Mouse (Mus musculus) adrenal gland (tissue): ENCODE measurements at regions not wholly inside any gene's neighbourhood (a gene's known extent, or its start where the extent isn't known, plus 50 kb on each side); places are given as distances from the start of the nearest gene placed in this dataset.

Experiments used
- intact Hi-C: fragments of 180-260 bp; cut with DNase I; formaldehyde crosslinking; loops from one replicate; pipeline ENCODE4 v1.15.1; 2025

DNA sequence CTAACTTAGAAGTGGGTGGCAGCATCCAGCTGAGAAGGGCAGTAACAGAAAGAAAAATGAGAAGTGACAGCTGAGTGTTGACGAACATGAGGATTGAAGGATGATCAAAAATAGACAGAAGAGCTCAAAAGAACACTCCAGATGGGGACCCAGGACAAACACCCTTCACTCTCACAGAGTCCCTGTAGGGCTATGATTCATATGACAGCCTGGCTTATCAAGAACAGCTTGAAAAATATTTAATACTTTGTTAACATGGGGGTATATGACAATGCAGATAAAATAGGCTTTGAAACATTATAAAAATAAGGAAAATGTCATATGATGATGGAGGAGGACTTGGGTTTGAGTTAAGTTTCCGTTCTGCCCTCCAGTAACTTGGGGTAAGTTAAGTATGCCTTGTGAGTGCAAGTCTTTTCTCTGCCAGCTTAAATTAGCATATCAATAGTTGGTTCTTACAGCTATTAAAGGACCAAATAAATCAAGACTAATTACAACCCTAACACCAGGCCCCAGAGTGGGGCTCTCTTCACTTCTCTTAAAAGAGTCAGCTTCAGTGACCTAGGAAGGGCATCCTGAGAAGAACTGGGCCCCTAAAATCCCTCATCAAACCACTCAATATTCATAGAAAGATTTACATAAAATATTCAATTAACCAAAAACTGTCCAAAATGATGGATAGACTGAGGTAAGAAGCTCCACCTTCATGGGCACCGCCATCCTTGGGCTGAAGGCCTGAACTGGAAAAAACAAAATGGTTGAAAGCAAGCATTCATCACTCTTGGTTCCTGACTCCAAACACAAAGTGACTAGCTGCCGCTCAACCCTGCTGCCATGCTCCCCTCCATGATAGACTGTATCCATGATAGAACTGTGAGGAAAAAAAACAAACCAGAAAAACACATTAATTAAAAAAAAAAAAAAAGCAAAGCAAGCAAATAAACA is 198.6 kb upstream of the Gcfc2 start:
- intact Hi-C loops, result no loop called here

GRCm38 (mm10) chr6:81731631-81732030 is 191.8 kb upstream of the Gcfc2 start:
- intact Hi-C loops, result no loop called here

GRCm38 (mm10) chr6:81733527-81733926 is 189.9 kb upstream of the Gcfc2 start:
- intact Hi-C loops, result no loop called here

- intact Hi-C loops, result no loop called here
Observed at GRCm38 (mm10) chr6:81738466-81738865, 185.0 kb upstream of the Gcfc2 start.

DNA sequence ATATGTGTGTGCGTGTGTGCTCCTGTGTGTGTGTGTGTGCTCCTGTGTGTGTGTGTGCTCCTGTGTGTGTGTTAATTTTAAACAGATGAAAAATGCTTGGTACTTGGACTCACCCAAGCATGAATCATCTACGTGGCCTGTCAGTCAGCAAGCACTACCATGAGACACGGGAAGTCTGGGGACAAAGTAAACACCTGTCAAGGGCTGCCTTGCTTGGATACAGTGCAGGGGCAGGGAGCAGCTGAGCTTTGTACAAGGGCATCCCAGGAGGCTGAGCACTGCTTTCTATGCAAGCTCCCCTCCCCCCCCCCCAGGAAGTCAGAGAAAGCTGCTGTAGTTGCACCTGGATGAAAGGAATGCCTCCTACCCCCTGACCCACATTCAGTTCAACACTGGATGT is 173.8 kb upstream of the Gcfc2 start:
- intact Hi-C loops, result no loop called here

DNA sequence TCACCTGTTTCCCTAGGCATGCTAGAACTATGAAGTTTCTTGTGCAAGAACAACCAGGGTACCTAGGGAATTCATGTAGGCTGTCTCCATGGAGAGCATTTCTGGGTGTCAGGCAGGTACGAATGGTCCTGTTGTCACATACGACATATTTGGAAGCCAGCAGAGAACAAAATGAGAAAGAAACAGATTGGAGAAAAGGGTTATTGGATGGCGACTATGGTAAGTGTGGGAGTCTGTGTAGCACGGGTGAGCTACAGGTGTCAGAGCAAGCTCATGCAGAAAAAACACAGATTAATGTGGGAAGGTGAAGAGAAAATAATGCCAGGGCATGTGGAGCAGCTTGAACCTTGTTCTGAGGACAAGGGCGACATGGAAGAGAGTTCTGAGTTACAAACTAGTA is 171.8 kb upstream of the Gcfc2 start:
- intact Hi-C loops, result no loop called here

- intact Hi-C loops, result no loop called here
Observed at GRCm38 (mm10) chr6:81756242-81756641, 167.2 kb upstream of the Gcfc2 start.

- intact Hi-C loops, result no loop called here
Observed at GRCm38 (mm10) chr6:81758876-81759275, 164.6 kb upstream of the Gcfc2 start.

DNA sequence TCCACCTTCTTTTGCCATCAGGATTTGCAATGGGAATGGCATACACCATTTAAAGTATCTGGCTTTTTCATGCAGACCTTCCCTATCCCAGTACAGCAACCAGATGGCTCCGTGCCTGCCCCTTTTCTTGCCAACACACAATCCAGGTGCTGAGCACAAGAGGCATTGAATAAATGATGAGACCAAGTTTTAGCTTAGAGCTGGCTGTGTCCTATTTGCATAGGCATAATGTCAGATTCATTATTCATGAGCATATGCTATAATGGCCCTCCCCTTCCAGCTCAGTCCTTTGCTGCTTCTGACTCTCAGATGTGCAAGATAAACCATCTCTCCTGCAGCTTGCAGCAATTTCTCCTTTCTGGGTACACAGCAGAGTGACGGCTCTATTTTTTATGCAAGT is 163.3 kb upstream of the Gcfc2 start:
- intact Hi-C loops, result loop anchor here (10.0 kb wide), 1 partner anchor 105 kb away; no protein-coding TSS in a partner anchor

DNA sequence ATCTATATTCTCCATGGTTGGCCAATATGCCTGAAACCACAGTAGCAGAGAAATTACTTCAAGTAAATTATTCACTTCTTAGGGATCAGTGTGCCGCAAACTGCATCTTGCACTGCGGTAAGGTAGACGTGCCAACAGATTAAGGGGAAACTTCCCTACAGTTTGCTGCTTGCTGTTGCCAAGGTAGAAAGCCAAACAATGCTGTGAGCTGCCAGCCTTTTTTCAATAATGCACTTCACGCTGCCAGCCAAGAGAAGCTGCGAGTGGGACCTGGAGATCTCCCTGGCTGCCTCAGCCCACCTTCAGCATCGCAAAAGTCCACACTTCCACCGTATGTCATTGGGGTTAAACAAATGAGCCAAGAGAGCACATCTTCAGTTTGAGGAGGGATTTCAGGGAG is 157.6 kb upstream of the Gcfc2 start:
- intact Hi-C loops, result loop anchor here (5.0 to 10.0 kb wide), 2 partner anchors 111 to 389 kb away; no protein-coding TSS in a partner anchor

GRCm38 (mm10) chr6:81766800-81767199 is 156.7 kb upstream of the Gcfc2 start:
- intact Hi-C loops, result loop anchor here (5.0 to 10.0 kb wide), 2 partner anchors 112 to 389 kb away; no protein-coding TSS in a partner anchor

- intact Hi-C loops, result loop anchor here (5.0 to 10.0 kb wide), 2 partner anchors 114 to 392 kb away; no protein-coding TSS in a partner anchor
Observed at GRCm38 (mm10) chr6:81768669-81769537, 154.6 kb upstream of the Gcfc2 start.

DNA sequence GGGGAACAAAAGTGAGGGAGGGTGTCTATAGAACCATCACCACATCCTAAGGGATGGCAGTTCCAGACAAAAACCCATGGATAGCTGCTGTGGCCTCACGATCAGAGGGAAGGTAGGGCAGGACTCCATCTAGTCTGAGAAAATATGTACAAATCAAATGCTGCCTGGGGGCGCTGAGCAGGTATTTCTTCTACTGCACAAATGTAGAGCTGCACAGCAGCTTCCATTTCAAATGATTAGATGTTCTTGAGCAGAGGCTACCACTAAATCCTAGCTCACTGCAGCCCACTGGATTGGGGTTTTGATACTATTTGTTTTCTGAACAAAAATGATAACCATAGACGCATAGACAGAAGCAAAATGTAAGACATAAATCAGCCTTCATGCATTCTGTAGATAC is 153.2 kb upstream of the Gcfc2 start:
- intact Hi-C loops, result no loop called here

DNA sequence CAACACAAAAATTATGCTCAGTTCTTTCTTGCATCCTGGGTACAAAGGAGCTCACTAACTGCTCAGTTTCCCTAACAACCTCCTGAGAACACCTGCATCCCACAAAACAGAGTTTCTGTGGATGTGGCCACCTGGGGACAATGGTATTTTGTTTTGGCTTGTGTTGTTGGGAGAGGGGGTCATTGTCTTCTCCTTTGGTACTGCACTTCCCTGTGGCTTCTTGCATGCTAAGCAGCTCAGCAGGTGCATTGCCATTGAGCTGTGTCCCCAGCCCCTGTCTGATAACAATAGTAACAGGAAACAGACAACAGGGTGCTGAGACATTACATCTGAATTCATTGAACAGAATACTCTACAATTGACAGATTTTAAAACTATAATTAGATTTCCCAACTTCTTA is 151.6 kb upstream of the Gcfc2 start:
- intact Hi-C loops, result no loop called here

DNA sequence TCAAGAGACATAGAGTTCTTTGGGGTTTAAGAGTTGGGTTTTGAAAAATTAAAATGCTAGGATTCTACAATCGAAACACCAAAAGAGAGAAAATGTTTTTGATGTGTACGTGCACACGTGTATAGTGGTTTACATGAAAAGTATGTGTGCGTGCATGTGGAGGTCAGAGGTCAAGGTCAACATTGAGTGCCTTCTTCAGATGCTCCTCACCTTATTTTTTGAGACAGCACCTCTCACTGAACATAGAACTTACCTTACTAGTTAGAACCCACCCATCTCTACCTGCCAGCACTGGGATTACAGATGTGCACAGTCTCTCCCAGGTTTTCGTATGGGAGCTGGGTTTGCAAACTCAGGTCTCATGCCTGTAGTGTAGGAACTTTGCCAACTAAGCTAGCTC is 141.3 kb upstream of the Gcfc2 start:
- intact Hi-C loops, result no loop called here

- intact Hi-C loops, result no loop called here
Observed at GRCm38 (mm10) chr6:81782815-81783435, 140.5 kb upstream of the Gcfc2 start.

- intact Hi-C loops, result no loop called here
Observed at GRCm38 (mm10) chr6:81795281-81795680, 128.2 kb upstream of the Gcfc2 start.

DNA sequence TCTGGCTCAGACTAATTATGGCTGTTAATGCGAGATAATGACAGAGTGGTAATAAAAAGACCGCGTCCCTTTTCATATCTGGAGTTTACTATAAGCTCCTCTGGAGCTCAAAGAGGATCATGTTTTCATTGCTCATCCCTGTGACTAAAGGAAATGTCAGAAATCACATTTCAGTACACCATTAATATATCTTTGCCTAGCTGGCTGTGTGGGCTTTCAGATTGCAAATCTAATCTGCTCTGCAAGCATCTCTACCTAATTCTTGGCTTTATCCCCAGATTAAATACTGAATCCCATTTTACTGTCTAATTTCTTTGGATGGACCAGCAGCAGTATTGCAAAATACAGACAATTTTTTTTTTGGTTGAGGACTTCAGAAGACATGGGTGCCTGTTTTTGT is 122.6 kb upstream of the Gcfc2 start:
- intact Hi-C loops, result no loop called here

DNA sequence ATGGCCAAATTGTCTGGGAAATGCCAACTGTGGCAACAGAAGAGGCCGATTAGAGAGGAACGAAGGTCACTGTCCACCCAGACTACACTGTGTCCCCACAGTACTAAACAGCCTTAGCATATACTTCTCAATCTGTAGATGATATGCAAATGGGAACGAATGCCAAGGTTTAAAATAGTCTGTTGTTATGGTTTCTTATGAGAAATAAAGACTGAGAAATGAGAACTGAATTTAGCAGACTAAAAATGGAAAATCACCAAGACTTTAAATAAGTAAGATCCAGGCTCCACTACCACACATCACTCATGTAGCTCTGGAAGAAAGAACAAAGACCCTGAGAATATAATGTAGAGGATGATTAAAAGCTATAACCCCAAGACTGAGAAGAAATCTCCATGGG is 121.7 kb upstream of the Gcfc2 start:
- intact Hi-C loops, result no loop called here

- intact Hi-C loops, result no loop called here
Observed at GRCm38 (mm10) chr6:81805942-81806341, 117.5 kb upstream of the Gcfc2 start.

DNA sequence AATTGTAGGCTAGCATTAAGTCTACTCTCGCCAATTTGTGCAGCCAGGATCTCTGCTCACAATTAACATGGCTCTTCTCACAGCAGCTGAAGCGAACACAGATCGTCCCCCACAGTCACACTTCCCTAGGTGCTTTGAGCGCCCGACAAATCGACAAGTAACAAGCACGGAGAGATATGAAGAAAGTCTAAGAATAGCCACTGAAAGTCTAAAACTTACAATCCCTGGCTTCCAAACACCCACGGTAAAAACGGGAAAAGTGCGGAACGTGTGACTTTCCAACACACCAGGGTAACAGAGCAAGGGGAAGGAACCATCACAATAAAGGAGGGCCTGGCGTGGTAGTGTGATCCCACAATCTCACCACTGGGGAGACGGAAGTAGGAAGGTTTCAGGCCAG is 114.8 kb upstream of the Gcfc2 start:
- intact Hi-C loops, result no loop called here
